Mouse (Mus musculus) liver, embryonic 18 days (tissue): ENCODE data around the gene Lbh. TPM values are rescaled to one million over a fixed set of nuclear protein-coding genes. Genes with fewer than 3 reads are reported as not detected.

ENCODE experiments used
- polyA plus RNA-seq: library from polyadenylated mRNA; depleted of rRNA; stranded (reverse); fragments of >200 nt; gene quantifications from 2 replicates; pipeline ENCODE4 v1.2.3, GENCODE M21; 2012; rRNA removed

Lbh gene
- 12.0 and 12.2 TPM in 2 replicates for polyA plus RNA-seq

DNA sequence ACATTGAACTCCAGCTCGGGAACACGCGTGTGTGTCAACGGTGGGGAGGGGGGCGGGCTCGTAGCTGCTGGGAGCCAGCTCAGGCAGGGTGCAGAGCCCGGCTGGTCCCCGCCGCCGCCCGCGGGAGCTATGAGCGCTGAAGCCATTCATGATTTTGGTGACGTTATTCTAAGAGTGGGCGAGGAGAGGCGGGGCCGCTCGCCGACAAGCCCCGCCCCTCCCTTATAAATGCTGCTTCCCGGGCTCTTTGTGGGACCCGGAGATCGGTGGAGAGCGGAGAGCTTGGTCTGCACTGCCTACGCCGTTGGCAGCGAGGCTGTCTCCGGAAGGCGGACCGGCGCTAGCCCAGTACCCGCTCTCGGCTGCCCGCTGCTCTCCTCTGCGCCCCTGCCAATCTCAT, at the start of gene Lbh:
Lbh (plus strand) TSS at position 253 of the 400 bp plus-strand sequence.

Other genes with a start within 250 kb of the Lbh start
- 25.8 and 29.0 TPM in 2 replicates for gene Ypel5, start 81.9 kb upstream of the Lbh start, polyA plus RNA-seq
- 2.5 and 2.6 TPM in 2 replicates for gene Lclat1, start 189.7 kb downstream of the Lbh start, polyA plus RNA-seq